Mouse (Mus musculus) T-helper 17 cell (primary cell): ENCODE results near the gene Erbb4.

Experiments used
- in situ Hi-C, 2 experiments: fragments of 300-600 bp; cut with MboI, MseI; formaldehyde crosslinking; loops; 1 replicate in 1 of 2; 2 replicates in 1 of 2; pipeline ENCODE4 v1.15.1; 2025; ENCODE audit warnings: high pct_unique_total_duplicates in 2 of 2

Erbb4 gene

GRCm38 (mm10) chr1:68115721-68116120 is 992.1 kb downstream of the Erbb4 start:
- in situ Hi-C loops, result loop anchor here in 1 of 2 experiments (25.0 kb wide), 1 partner anchor 1022 kb away; no protein-coding TSS in a partner anchor

- in situ Hi-C loops, result loop anchor here (5.0 to 25.0 kb wide), 2 partner anchors 84 to 1031 kb away; no protein-coding TSS in a partner anchor
Observed at GRCm38 (mm10) chr1:68106543-68106860, 1001.4 kb downstream of the Erbb4 start.

DNA sequence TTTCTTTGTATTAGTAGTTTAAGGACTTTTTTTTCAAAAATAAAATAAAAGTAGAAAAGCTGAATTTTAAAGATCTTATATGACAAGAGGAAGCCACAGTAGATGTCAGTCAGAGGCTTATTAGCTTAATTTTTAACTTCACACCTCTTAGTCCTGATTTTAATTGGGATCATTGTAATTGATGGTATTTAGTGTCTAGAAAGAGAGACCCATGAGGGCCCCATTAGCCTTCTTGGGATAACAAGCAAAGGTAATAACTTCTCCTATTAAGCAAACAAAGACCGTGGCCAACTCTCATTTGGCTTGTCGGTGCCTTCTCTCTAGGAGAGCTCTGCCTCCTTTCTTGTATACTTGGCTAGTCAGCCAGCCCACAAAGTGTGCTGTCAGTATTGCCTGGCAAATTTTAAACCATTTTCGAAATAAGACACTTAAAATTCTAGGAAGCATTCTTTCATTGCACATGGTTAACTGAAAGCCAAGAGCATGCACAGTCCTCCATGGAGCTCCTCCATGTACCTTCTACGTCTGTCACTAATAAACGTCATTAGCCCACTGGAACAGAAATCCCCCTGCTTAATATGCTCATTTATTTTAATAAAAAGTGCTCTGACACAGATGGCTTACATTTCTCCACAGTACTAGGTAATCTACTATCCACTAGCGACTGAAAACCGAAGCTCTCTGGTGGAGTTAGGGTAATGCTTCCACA is 1001.9 kb downstream of the Erbb4 start:
- in situ Hi-C loops, result loop anchor here (5.0 to 25.0 kb wide), 2 partner anchors 84 to 1031 kb away; no protein-coding TSS in a partner anchor

- in situ Hi-C loops, result loop anchor here in 1 of 2 experiments (10.0 kb wide), 1 partner anchor 425 kb away; no protein-coding TSS in a partner anchor
Observed at GRCm38 (mm10) chr1:68089623-68090022, 1018.2 kb downstream of the Erbb4 start.

DNA sequence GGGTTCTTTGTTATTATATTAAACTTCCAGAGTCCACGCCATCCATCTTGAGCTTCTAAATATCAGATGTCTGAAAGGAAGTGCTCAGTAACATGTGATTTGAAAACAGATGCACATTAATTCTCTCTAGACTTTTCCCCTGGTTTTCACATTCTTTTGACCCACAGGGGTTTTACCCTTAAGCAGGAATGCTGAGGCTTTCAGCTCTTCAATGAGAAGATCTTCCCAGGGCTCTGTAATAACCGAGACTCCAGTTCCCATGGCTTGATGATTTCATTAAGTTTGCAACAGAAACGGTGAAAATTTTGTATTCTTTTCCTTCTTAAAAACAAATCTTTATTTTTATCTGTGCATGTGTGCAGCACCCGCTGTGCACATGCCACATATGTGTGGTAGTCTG is 1051.4 kb downstream of the Erbb4 start:
- in situ Hi-C loops, result loop anchor here in 1 of 2 experiments (10.0 kb wide), 1 partner anchor 1232 kb away; no protein-coding TSS in a partner anchor

- in situ Hi-C loops, result loop anchor here in 1 of 2 experiments (10.0 kb wide), 1 partner anchor 1230 kb away; no protein-coding TSS in a partner anchor
Observed at GRCm38 (mm10) chr1:68054715-68055114, 1053.1 kb downstream of the Erbb4 start.

DNA sequence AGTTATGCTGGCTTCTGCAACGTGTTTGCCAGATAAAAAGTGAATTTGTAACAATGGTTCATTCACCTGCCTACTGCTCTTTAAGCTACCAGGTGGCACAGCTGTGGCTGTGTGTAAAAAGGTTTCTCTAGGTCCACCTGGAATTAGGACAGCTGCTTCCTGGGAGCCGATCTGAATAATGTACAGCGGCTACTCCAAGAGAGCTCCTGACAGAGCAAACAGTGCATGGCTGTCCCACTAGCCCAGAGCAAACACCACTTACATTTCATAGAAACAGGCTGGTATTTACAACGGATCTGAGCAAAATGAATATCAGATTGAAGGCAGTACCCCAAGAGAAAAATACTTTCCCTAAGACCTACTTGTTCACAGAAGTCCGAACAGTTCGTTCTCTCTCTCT is 1058.0 kb downstream of the Erbb4 start:
- in situ Hi-C loops, result loop anchor here in 1 of 2 experiments (10.0 kb wide), 1 partner anchor 1225 kb away; no protein-coding TSS in a partner anchor

DNA sequence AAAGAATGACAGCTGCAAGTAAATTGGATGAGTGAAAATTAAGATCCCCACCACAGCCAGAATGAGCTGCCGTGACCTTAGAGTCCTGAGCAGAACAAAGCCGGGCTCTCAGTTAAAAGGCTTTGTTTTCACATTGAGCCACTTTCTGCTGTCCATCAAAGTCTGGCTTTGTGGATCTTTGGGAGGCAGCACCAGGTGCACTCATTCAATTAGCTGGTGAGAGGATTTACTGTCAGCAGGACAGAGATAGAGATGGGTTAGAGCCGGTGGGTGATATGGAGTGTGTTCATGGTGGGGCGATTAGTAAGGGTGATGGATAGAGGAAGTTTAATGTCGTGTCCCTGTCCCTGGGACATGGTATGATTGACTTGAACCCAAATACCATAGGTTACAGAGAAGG is 1060.7 kb downstream of the Erbb4 start:
- in situ Hi-C loops, result no loop called here

- in situ Hi-C loops, result no loop called here
Observed at GRCm38 (mm10) chr1:68046551-68046970, 1061.3 kb downstream of the Erbb4 start.

DNA sequence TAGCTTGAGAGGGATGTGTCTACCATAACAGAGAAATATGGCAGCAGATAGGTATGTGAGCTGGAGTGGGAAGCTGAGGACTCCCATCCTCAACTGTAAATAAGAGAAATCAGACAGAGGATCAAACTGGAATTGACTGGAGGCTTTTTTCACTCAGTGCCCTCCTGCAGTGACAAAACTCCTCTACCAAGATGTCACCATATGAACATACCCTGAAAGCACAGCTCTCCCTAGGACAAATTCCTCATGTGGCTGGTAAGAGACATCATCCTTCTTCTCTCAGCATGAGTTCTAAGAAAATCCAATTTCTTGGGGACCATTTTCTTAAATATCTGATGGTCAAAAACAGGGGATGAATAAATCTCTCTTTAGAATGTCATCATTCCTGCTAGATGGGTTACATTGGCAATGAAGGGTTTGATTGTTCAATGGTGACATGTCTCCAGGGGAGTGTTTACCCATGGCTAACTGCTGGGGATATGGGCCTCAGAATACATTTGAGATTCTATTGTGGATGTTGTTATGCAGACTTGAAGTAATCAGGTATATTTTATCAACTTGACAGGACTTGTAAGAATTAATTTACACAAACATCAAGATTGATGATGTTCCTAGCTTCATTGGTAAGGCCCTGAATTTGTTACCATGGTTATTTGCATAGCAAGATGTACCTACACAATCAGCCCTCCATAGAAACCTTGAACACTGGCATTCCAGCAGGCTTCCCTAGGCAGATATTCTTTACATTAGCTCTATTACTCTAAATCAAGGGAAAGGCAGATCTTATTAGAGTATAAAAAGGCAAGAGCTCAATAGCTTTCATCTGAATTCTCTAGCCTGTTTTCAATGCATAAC is 1083.5 kb downstream of the Erbb4 start:
- in situ Hi-C loops, result loop anchor here in 1 of 2 experiments (5.0 kb wide), 1 partner anchor 83 kb away; no protein-coding TSS in a partner anchor

DNA sequence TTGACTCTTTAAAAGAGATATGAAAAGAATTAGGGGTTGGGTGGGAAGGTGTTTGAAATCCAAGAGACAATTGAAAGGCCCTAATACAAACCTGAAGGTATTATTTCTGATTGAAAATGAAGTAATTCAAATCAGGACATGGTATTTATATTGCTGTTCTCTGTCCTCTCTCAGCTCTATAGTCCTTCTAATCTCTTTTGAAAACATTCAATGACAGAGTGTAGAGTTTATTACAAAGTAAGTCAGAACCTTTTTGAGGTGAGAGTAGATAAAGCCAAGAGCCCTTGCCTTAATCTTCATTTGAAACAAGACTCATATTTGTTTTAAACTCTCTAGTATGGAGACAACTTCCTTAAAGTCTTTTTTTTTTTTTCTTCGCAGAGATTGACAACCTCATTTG is 1087.8 kb downstream of the Erbb4 start:
- in situ Hi-C loops, result loop anchor here in 1 of 2 experiments (5.0 kb wide), 1 partner anchor 87 kb away; no protein-coding TSS in a partner anchor

DNA sequence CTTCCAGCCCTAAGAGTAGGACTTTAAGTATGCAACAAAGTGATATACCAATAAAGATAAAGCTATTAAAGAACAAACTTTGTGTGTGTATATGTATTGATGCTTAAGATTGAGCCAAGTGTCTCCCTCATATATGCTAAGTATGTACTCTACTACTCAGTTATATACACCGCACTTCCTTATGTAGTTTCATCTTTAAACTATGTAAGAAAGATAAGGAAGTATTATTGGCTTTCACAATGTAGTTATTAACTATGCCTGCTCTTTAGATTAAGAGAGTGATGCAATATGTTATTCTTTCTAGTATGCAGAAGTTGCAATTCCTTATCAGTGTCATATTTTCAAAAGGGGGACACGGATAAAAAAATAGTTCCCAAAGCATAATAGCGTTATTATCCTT is 1088.2 kb downstream of the Erbb4 start:
- in situ Hi-C loops, result loop anchor here in 1 of 2 experiments (5.0 kb wide), 1 partner anchor 88 kb away; no protein-coding TSS in a partner anchor
